Mouse (Mus musculus): Measurements from ENCODE around the gene Smad6. TPM values are rescaled to one million over a fixed set of nuclear protein-coding genes. Genes with fewer than 3 reads are reported as not detected.

The Smad6 gene
- polyA plus RNA-seq, 2 experiments: 1.8 to 3.9 TPM

DNA sequence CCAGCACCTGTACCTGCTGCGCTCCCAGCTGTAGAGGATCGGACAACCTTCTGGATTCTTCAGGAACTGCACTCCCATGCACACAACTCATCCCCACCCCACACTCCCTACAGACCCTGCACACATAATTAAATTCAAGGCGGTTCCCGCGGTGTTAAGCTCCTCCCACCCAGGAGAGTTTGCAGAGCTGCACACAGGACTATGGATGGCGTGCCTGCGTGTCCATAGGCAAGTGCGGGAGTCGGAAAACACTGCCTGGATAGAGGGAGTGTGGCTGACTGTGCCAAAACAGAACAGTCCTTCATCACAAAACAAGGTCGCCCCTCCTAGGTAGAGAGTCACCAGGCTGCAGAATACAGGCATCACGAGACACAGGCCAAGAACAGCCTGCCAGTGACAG is 45.9 kb downstream of the Smad6 start:
- 55% methylated on average over 11 of the region's 11 CpGs for WGBS (ENCODE audit: insufficient replicate concordance)
- H3K9me3 ChIP-seq (ENCODE audit: control insufficient read depth, low read length): no peaks in the 10 kb centered on the region
- H3K4me2 ChIP-seq (ENCODE audit: low read depth): no peak overlapping the region
- no peak for TF ChIP-seq CTCF (IDR thresholded peaks at IDR 0.05; ENCODE audit: low read depth)
- no peak for TF ChIP-seq EP300 (IDR thresholded peaks at IDR 0.05; ENCODE audit: low read depth)
- no peaks in the 10 kb centered on the region for H3K27me3 ChIP-seq (ENCODE audit: control insufficient read depth, insufficient read depth, low read length)
- no peak overlapping the region for H3K9ac ChIP-seq (replicated peaks)
- DNase-seq (ENCODE audit: low read depth in 3 of 3, low spot score in 3 of 3) (no peak), ATAC-seq (ENCODE audit: insufficient read depth) (no peak)
- no peak overlapping the region for H3K4me3 ChIP-seq (ENCODE audit: insufficient read depth in 1 of 2, low read depth in 2 of 2, low read length in 2 of 2)
- H3K36me3 ChIP-seq (replicated peaks; ENCODE audit: control insufficient read depth, insufficient read depth, low read depth): no peaks in the 10 kb centered on the region
- H3K4me1 ChIP-seq (replicated peaks; ENCODE audit: control insufficient read depth in 2 of 2, insufficient read depth in 2 of 2, low read length in 1 of 2): peaks cover 0 to 39% of the 10 kb centered on the region in 2 experiments; a peak in 2 of 4 replicates
- H3K27ac ChIP-seq: no peak overlapping the region

DNA sequence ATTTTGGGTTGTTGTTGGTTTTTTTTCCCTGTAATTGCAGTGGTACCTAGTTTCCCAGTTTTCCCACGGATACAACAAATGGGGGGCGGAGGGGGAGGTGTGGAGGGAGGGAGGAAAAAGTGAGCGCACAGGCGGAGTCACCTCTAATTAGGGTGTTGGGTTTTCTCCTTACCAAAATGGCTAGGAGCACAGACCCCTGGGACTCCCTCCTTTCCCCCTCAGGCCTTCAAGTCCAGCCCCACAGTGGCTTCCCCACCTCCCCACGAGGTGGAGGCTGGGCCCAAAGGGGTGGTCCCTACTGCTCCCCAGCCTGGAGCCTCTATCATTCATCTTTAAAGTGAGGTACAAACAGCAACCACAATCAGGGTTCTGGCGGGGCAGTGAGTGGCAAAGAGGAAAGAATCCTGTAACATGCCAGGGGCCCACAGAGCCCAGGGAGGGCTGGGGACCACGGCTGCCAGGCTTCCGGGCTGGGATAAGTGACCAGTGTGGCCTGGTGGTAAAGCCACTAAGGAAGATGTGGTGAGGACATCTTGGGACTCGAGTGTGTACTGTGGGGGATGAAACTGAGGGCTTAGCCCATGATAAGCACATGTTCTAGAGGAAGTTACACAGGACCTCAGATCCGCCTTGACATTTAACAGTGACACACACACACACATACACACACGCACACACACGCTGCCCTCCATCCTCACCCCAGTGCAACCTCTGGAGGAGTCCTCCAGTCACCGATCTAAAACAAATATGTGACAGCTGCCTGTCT is 47.4 kb downstream of the Smad6 start:
- no peak for TF ChIP-seq EP300 (IDR thresholded peaks at IDR 0.05; ENCODE audit: low read depth)
- TF ChIP-seq CTCF (IDR thresholded peaks at IDR 0.05; ENCODE audit: low read depth): no peak
- Histone ChIP-seq H3K27me3 (ENCODE audit: control insufficient read depth, insufficient read depth, low read length) (no peaks in the 10 kb centered on the region), H3K9me3 (ENCODE audit: control insufficient read depth, low read length) (no peaks in the 10 kb centered on the region), H3K9ac (replicated peaks) (no peak overlapping the region), H3K4me3 (ENCODE audit: insufficient read depth in 1 of 2, low read depth in 2 of 2, low read length in 2 of 2) (no peak overlapping the region), H3K4me1 (replicated peaks; ENCODE audit: control insufficient read depth in 2 of 2, insufficient read depth in 2 of 2, low read length in 1 of 2) (peaks cover 0 to 33% of the 10 kb centered on the region in 2 experiments; a peak in 2 of 4 replicates), H3K27ac (no peak overlapping the region), H3K4me2 (ENCODE audit: low read depth) (no peak overlapping the region), H3K36me3 (replicated peaks; ENCODE audit: control insufficient read depth, insufficient read depth, low read depth) (no peaks in the 10 kb centered on the region)
- 27% methylated on average over 13 of the region's 13 CpGs for WGBS (ENCODE audit: insufficient replicate concordance)
- DNase-seq (ENCODE audit: low read depth in 3 of 3, low spot score in 3 of 3) (no peak), ATAC-seq (ENCODE audit: insufficient read depth) (no peak)

DNA sequence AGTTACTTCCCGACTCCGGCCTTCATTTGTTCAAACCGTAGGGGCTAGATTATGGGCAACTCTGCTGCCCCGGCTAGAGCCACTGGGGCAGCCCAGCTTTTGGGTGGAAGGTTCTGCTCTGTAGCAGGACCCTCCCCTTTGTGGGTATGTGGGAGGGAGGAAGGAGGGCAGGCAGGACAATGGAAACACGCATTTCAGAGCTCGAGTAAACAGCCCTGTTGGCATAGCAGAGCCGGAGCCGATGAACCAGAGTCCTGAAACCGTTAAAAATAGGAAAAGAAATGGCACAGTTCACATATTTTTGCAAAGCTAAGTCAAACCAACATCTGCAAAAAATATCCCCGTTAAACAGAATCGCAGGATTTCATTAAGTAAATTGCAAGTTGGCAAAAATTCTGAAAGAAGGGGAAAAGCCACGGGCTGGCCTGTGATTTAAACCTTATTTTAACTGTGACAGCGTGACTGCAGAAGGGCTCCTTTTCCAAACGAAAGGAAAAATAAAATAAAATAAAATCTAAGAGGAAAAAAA is 48.1 kb downstream of the Smad6 start:
- DNase-seq (ENCODE audit: low read depth in 3 of 3, low spot score in 3 of 3) (no peak), ATAC-seq (ENCODE audit: insufficient read depth) (no peak)
- peaks cover 0 to 28% of the 10 kb centered on the region in 2 experiments; a peak in 2 of 4 replicates for H3K4me1 ChIP-seq (replicated peaks; ENCODE audit: control insufficient read depth in 2 of 2, insufficient read depth in 2 of 2, low read length in 1 of 2)
- no peak overlapping the region for H3K9ac ChIP-seq (replicated peaks)
- H3K36me3 ChIP-seq (replicated peaks; ENCODE audit: control insufficient read depth, insufficient read depth, low read depth): no peaks in the 10 kb centered on the region
- no peak overlapping the region for H3K27ac ChIP-seq
- 55% methylated on average over 14 of the region's 14 CpGs for WGBS (ENCODE audit: insufficient replicate concordance)
- no peak overlapping the region for H3K4me2 ChIP-seq (ENCODE audit: low read depth)
- H3K4me3 ChIP-seq (ENCODE audit: insufficient read depth in 1 of 2, low read depth in 2 of 2, low read length in 2 of 2): no peak overlapping the region
- no peak for TF ChIP-seq EP300 (IDR thresholded peaks at IDR 0.05; ENCODE audit: low read depth)
- no peak for TF ChIP-seq CTCF (IDR thresholded peaks at IDR 0.05; ENCODE audit: low read depth)
- H3K9me3 ChIP-seq (ENCODE audit: control insufficient read depth, low read length): no peaks in the 10 kb centered on the region
- H3K27me3 ChIP-seq (ENCODE audit: control insufficient read depth, insufficient read depth, low read length): no peaks in the 10 kb centered on the region

DNA sequence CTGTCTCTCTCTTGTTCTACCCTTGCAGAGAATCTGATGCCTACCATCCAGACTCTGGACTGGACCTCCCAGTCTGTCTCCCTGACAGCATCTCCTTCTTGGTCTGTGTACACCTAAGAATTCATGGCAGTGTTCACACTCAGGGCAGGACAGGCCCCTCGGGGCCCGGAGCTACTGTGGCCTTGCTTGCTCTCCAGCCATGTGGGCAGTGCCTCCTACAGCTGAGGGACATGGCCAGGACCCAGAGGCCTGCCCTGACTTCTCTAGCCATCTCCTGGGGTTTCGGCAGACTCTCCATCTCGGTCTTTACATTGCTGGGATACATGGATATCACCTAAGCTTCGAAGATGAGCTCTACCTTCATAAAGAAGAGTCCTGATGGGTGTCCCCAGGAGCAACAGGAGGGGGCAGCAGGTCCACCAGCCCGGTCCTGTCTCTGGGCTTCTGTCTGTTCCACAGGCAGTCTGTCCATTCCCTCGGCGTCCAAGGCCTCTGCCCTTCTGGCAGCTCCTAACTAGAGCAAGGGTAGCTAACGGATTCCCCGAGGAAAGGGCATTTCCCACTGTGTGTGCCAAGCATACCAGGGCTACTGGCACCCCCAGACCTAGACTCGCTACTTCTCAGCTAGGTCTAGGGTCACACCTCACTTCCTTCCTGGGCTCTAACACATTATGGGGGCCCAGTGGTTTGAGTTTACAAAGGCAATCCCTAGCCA is 49.1 kb downstream of the Smad6 start:
- Histone ChIP-seq H3K36me3 (replicated peaks; ENCODE audit: control insufficient read depth, insufficient read depth, low read depth) (no peaks in the 10 kb centered on the region), H3K27ac (no peak overlapping the region), H3K9ac (replicated peaks) (no peak overlapping the region), H3K9me3 (ENCODE audit: control insufficient read depth, low read length) (no peaks in the 10 kb centered on the region), H3K4me1 (replicated peaks; ENCODE audit: control insufficient read depth in 2 of 2, insufficient read depth in 2 of 2, low read length in 1 of 2) (peaks cover 0 to 23% of the 10 kb centered on the region in 2 experiments; a peak in 2 of 4 replicates), H3K4me3 (ENCODE audit: insufficient read depth in 1 of 2, low read depth in 2 of 2, low read length in 2 of 2) (no peak overlapping the region), H3K27me3 (ENCODE audit: control insufficient read depth, insufficient read depth, low read length) (no peaks in the 10 kb centered on the region), H3K4me2 (ENCODE audit: low read depth) (no peak overlapping the region)
- ATAC-seq (ENCODE audit: insufficient read depth): no peak
- no peak for TF ChIP-seq EP300 (IDR thresholded peaks at IDR 0.05; ENCODE audit: low read depth)
- TF ChIP-seq CTCF (IDR thresholded peaks at IDR 0.05; ENCODE audit: low read depth): no peak
- 73% methylated on average over 11 of the region's 11 CpGs for WGBS (ENCODE audit: insufficient replicate concordance)
- DNase-seq (ENCODE audit: low read depth in 3 of 3, low spot score in 3 of 3): no peak

DNA sequence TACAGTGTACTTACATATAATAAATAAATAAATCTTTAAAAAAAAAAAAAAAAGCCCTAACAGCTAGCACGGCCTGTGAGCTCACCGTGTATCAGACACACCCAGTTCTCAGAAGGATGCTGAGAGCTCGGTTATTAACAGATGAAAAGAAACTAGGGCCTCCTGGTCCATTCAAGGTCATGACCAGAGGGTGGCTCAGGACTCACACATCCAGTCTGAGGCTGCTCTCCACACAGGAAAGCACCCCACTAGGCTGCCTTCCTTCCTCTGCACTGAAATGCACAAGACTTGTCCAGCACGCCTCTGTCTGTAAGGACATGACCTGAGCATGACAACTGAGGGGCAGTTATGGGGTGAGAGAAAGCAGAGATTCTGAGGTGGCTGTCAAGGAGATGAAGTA is 50.3 kb downstream of the Smad6 start:
- Histone ChIP-seq H3K27ac (no peak overlapping the region), H3K9me3 (ENCODE audit: control insufficient read depth, low read length) (no peaks in the 10 kb centered on the region), H3K4me3 (ENCODE audit: insufficient read depth in 1 of 2, low read depth in 2 of 2, low read length in 2 of 2) (no peak overlapping the region), H3K27me3 (ENCODE audit: control insufficient read depth, insufficient read depth, low read length) (no peaks in the 10 kb centered on the region), H3K4me2 (ENCODE audit: low read depth) (no peak overlapping the region), H3K9ac (replicated peaks) (no peak overlapping the region), H3K36me3 (replicated peaks; ENCODE audit: control insufficient read depth, insufficient read depth, low read depth) (no peaks in the 10 kb centered on the region), H3K4me1 (replicated peaks; ENCODE audit: control insufficient read depth in 2 of 2, insufficient read depth in 2 of 2, low read length in 1 of 2) (peaks cover 0 to 26% of the 10 kb centered on the region in 2 experiments; a peak in 2 of 4 replicates)
- ATAC-seq (ENCODE audit: insufficient read depth): no peak
- TF ChIP-seq CTCF (IDR thresholded peaks at IDR 0.05; ENCODE audit: low read depth) (no peak), EP300 (IDR thresholded peaks at IDR 0.05; ENCODE audit: low read depth) (no peak)
- WGBS (ENCODE audit: insufficient replicate concordance): 30% methylated on average over 4 of the region's 4 CpGs
- no peak for DNase-seq (ENCODE audit: low read depth in 3 of 3, low spot score in 3 of 3)
